Mouse (Mus musculus) small intestine, adult 2 months (tissue): ENCODE data around the gene Cerk.

Source experiments
- CTCF ChIP-seq: fragments of 200-500 bp; IDR thresholded peaks from 2 replicates; pipeline ENCODE4 v1.5.1; 2012; ENCODE audit warnings: low read depth, mild to moderate bottlenecking, control low read depth, inconsistent platforms, low read length, moderate library complexity, mixed read lengths; ENCODE audit not compliant: insufficient replicate concordance, insufficient read length; ENCODE audit errors: extremely low read depth
- POLR2A ChIP-seq: fragments of 200-500 bp; IDR thresholded peaks from 2 replicates; pipeline ENCODE4 v1.6.1; 2012; ENCODE audit warnings: low read depth, mild to moderate bottlenecking, control low read depth, inconsistent platforms, low read length, moderate library complexity

DNA sequence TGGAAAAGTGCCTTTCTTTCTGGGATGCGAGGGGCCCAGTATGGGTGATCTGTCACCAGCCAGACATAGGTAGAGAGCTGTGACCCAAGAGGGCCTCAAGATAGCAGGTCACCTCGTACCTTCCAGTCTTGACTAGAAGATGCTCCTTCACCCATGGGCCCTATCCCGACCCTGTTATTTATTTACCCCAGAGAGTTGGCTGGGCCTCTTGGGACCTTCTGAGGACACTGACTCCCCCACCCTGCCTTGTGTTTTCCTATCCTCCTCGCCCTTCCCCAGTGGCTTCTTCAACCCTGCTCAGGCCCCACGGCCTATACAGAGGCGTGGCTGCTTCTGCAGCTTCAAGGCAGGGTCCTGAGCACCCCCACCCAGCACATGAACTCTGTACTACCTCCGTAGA, 66.8 kb downstream of the Cerk start:
- TF ChIP-seq CTCF (no peak), POLR2A (no peak)
